Mouse (Mus musculus): ENCODE measurements around the gene Nudt16l1.

- TF ChIP-seq EP300 (IDR thresholded peaks at IDR 0.05; ENCODE audit: insufficient read depth, low read depth, low read length) (no peak), POLR2A (IDR thresholded peaks at IDR 0.05; ENCODE audit: insufficient read depth, low read length) (no peak), CTCF (IDR thresholded peaks at IDR 0.05; ENCODE audit: low read depth, low read length) (no peak)
Observed at GRCm38 (mm10) chr16:4923996-4924395, 14.6 kb upstream of the Nudt16l1 start.

All from ES-Bruce4 (cell line).